Mouse (Mus musculus): Measurements from ENCODE around the gene Psmd3. TPM values are rescaled to one million over a fixed set of nuclear protein-coding genes. Genes with fewer than 3 reads are reported as not detected.

Gene Psmd3
- polyA plus RNA-seq, 1 experiment from 2014 or later = 249 TPM

DNA sequence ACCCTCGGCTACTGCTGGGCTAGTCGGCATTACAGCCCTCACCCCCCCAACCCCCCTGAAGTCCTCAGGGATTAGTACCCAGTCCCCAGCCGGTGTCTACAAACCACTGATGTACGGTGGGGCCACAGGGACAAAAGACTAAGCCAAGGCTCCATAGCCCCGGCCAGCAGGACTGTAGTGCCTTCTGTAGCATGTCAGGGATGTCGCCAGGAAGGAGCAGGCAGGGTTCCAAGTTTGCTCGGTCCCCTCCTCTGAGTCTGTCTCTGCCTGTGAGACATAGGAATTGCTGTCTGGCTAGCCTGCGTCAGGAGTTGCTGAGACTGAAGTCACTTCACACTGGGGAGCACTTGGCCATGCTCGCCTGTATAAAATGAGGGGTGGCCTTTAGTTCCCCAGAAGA is 11.9 kb downstream of the Psmd3 start:
- H3K36me3 ChIP-seq (replicated peaks) = peaks cover 80% of the 10 kb centered on the region
- no peak overlapping the region for H3K4me3 ChIP-seq
- 85% methylated on average over 9 of the region's 9 CpGs for WGBS
- no peak overlapping the region for H3K27ac ChIP-seq (replicated peaks)
- no peaks in the 10 kb centered on the region for H3K4me1 ChIP-seq
- DNase-seq (ENCODE audit: low spot score) = no peak
- H3K9me3 ChIP-seq = no peaks in the 10 kb centered on the region
- no peaks in the 10 kb centered on the region for H3K27me3 ChIP-seq (replicated peaks; ENCODE audit: low read depth, poor library complexity, severe bottlenecking)

GRCm38 (mm10) chr11:98695408-98695807 is 13.1 kb downstream of the Psmd3 start:
- WGBS = 77% methylated on average over 14 of the region's 14 CpGs
- no peaks in the 10 kb centered on the region for H3K9me3 ChIP-seq
- no peak for DNase-seq (ENCODE audit: low spot score)
- peaks cover 6% of the 10 kb centered on the region for H3K4me1 ChIP-seq
- H3K4me3 ChIP-seq = no peak overlapping the region
- H3K27me3 ChIP-seq (replicated peaks; ENCODE audit: low read depth, poor library complexity, severe bottlenecking) = no peaks in the 10 kb centered on the region
- H3K27ac ChIP-seq (replicated peaks) = no peak overlapping the region; the same call in 1 of the 2 replicates
- H3K36me3 ChIP-seq (replicated peaks) = peaks cover 69% of the 10 kb centered on the region

DNA sequence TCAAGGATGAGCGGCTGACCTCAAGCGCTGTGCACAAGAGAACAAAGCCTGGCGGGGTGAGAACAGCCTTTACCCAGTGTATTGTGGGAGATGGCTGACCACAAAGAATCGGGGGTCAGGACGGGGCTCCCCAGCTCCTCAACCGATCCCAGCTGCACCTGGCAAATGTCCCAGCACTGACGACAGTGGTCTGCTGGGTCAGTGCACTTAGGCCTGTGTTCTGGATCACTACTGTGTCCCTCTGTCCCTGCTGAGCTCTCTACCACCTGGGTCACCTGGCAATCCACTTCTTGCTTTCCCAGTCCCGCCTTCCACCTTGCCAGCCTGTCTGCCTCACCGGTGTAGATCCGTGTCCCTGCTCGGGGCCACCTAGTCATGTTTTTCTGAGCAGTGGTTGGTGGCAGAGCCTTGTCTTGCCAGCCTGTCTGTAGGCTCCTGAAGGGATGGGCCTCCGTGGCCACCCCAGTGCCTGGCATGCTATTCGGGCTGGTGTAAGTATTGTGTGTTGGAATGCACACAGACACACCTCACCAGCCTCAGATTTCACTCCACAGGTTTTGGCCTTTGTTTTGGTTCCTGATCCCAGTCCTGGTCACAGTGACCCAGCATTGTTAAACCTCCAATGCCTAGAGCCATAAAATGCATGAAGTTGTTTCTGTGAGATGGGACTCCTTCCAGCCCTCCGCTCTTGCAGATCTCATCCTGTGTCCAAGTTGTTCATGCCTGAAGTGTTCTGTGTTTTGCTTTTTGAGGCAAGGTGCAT is 14.3 kb downstream of the Psmd3 start:
- no peak for DNase-seq (ENCODE audit: low spot score)
- H3K27ac ChIP-seq (replicated peaks) = no peak overlapping the region
- peaks cover 11% of the 10 kb centered on the region for H3K4me1 ChIP-seq
- no peak overlapping the region for H3K4me3 ChIP-seq
- no peaks in the 10 kb centered on the region for H3K9me3 ChIP-seq
- H3K36me3 ChIP-seq (replicated peaks) = peaks cover 57% of the 10 kb centered on the region
- WGBS = 89% methylated on average over 14 of the region's 14 CpGs
- H3K27me3 ChIP-seq (replicated peaks; ENCODE audit: low read depth, poor library complexity, severe bottlenecking) = peaks cover 6% of the 10 kb centered on the region; the same call in 1 of the 2 replicates

GRCm38 (mm10) chr11:98697225-98697624 is 14.9 kb downstream of the Psmd3 start:
- WGBS = 92% methylated on average over 12 of the region's 12 CpGs
- Histone ChIP-seq H3K27ac (replicated peaks) (no peak overlapping the region), H3K27me3 (replicated peaks; ENCODE audit: low read depth, poor library complexity, severe bottlenecking) (peaks cover 12% of the 10 kb centered on the region), H3K9me3 (no peaks in the 10 kb centered on the region), H3K36me3 (replicated peaks) (peaks cover 51% of the 10 kb centered on the region), H3K4me3 (no peak overlapping the region), H3K4me1 (peaks cover 17% of the 10 kb centered on the region)
- DNase-seq (ENCODE audit: low spot score) = no peak

DNA sequence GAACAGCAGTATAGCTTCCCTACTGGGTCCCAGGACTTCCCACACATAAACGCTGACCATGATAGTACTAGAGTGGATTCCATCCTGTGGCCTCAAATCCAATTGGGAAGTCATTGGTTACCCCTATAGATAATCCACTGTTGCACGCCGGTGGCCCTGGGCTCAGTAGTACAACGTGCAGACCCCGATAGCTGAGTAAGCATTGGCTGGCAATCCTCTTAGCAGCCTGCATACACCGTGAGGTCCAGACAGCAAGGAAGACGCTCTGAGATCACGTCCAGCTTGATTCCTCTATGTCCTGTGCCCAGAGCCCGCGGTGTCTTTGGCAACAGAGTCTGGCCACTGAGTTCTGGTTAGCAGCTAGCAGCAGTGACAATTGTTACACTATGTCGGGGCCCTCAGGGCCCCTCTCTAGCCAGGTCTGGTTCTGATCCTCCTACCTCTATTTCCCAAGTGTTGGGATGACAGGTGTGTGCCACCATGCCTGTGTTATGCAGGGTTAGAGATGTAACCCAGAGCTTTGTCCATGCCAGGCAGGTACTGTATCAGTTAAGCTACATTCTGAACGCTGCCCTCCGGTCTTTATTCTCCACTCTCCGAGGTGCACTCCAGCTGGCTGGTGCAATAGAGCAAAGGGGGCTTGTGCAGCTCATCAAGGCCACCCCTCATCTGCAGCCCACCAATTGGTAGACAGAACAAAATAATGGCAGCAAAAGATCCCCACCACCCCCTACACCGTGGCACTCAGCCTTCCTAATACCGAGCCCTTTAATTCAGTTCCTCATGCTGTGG is 16.7 kb downstream of the Psmd3 start:
- no peak for DNase-seq (ENCODE audit: low spot score)
- peaks cover 14% of the 10 kb centered on the region for H3K27me3 ChIP-seq (replicated peaks; ENCODE audit: low read depth, poor library complexity, severe bottlenecking)
- H3K4me1 ChIP-seq = peaks cover 19% of the 10 kb centered on the region
- no peaks in the 10 kb centered on the region for H3K9me3 ChIP-seq
- WGBS = 84% methylated on average over 16 of the region's 16 CpGs
- no peak overlapping the region for H3K4me3 ChIP-seq
- no peak overlapping the region for H3K27ac ChIP-seq (replicated peaks)
- H3K36me3 ChIP-seq (replicated peaks) = peaks cover 37% of the 10 kb centered on the region

DNA sequence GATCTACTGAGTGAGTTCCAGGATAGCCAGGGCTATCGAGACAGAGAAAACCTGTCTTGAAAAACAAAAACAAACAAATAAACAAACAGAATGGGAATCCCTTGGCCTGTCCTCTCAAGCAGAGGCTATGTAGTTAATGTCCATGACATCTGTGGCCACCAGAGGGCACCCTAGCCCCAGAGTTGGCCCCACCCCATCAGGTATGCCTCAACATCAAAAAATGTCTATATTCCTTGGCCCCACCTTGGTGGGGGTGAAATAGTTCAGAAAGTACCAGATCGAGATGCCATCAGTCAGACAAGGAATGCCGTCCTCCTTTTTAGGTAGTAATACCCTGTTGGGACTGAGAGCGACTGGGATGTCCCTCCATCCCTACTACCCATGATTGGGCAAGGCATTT is 17.6 kb downstream of the Psmd3 start:
- Histone ChIP-seq H3K4me3 (no peak overlapping the region), H3K36me3 (replicated peaks) (peaks cover 37% of the 10 kb centered on the region), H3K27ac (replicated peaks) (no peak overlapping the region), H3K4me1 (peaks cover 19% of the 10 kb centered on the region), H3K27me3 (replicated peaks; ENCODE audit: low read depth, poor library complexity, severe bottlenecking) (peaks cover 14% of the 10 kb centered on the region), H3K9me3 (no peaks in the 10 kb centered on the region)
- WGBS = 42% methylated on average over 4 of the region's 4 CpGs
- peak; percentile 74 for DNase-seq (ENCODE audit: low spot score)

- Histone ChIP-seq H3K9me3 (no peaks in the 10 kb centered on the region), H3K4me3 (no peak within 1 kb of the TSS), H3K27me3 (replicated peaks; ENCODE audit: low read depth, poor library complexity, severe bottlenecking) (peaks cover 14% of the 10 kb centered on the region), H3K36me3 (replicated peaks) (peaks cover 37% of the 10 kb centered on the region), H3K4me1 (peaks cover 19% of the 10 kb centered on the region), H3K27ac (replicated peaks) (no peak within 1 kb of the TSS)
- 29% methylated on average over 10 of the region's 10 CpGs for WGBS
- no peak for DNase-seq (ENCODE audit: low spot score)
These were observed 18.9 kb downstream of the Psmd3 start, which contains the start of gene Csf3 for GRCm38 (mm10) chr11:98701213-98701670. Csf3 (plus strand) TSS chr11:98701263.

DNA sequence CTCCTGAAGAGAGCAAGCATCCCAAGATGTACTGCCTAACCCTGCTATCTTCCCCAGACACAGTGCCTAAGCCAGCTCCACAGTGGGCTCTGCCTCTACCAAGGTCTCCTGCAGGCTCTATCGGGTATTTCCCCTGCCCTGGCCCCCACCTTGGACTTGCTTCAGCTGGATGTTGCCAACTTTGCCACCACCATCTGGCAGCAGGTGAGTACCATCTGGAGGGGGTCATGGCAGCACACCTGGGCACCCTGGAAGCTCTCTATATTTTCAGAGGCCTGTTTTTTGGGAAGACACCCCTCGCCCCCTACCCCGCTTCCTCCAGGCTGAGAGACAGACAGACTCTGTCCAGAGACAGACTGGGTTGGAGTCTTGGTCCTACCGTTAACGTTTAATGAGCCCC is 20.0 kb downstream of the Psmd3 start:
- peaks cover 22% of the 10 kb centered on the region for H3K4me1 ChIP-seq
- peaks cover 39% of the 10 kb centered on the region for H3K36me3 ChIP-seq (replicated peaks)
- peaks cover 14% of the 10 kb centered on the region for H3K27me3 ChIP-seq (replicated peaks; ENCODE audit: low read depth, poor library complexity, severe bottlenecking)
- no peaks in the 10 kb centered on the region for H3K9me3 ChIP-seq
- no peak overlapping the region for H3K27ac ChIP-seq (replicated peaks)
- no peak for DNase-seq (ENCODE audit: low spot score)
- WGBS = 67% methylated on average over 5 of the region's 5 CpGs
- H3K4me3 ChIP-seq = no peak overlapping the region

GRCm38 (mm10) chr11:98705021-98705420 is 22.7 kb downstream of the Psmd3 start:
- Histone ChIP-seq H3K27me3 (replicated peaks; ENCODE audit: low read depth, poor library complexity, severe bottlenecking) (peaks cover 14% of the 10 kb centered on the region), H3K27ac (replicated peaks) (no peak overlapping the region), H3K36me3 (replicated peaks) (peaks cover 64% of the 10 kb centered on the region), H3K9me3 (no peaks in the 10 kb centered on the region), H3K4me1 (peaks cover 28% of the 10 kb centered on the region), H3K4me3 (no peak overlapping the region)
- DNase-seq (ENCODE audit: low spot score) = no peak
- WGBS = 91% methylated on average over 10 of the region's 10 CpGs

GRCm38 (mm10) chr11:98707401-98708281 is 25.3 kb downstream of the Psmd3 start:
- Histone ChIP-seq H3K27me3 (replicated peaks; ENCODE audit: low read depth, poor library complexity, severe bottlenecking) (no peaks in the 10 kb centered on the region), H3K4me1 (peaks cover 10% of the 10 kb centered on the region; the same call in 1 of the 2 replicates), H3K9me3 (no peaks in the 10 kb centered on the region), H3K4me3 (no peak overlapping the region), H3K36me3 (replicated peaks) (peaks cover 86% of the 10 kb centered on the region), H3K27ac (replicated peaks) (no peak overlapping the region)
- 90% methylated on average over 22 of the region's 22 CpGs for WGBS
- DNase-seq (ENCODE audit: low spot score) = no peak

DNA sequence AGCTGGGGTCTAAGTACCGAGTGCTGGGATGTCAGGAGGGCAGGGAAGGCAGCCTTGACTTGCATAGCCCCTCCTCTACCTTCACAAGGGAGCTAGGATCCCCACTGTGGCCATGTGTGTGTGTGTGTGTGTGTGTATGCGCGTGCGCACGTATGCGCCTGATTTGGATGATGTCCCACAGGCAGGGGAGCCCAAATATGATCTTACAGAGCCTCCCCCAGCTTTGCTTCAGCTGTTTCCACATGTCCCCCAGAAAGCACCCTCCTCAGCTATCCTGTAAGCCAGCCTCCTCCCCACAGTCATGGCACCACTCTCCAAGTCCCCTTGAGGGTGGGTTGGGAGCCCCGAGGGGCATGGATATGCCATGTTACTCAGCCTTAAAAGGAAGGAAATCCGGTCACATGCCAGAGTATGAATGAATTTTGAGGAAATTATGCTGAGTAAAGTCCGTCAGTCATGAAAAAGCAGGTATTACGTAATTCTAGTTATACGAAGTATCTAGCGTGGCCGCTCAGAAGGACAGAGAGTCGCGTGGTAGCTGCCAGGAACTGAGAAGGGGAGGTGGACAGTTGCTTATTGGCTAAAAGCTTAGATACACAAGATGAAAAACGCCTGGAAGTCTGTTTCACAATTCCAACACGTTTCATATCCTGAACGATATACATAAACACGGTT is 26.1 kb downstream of the Psmd3 start:
- WGBS = 92% methylated on average over 19 of the region's 19 CpGs
- no peak overlapping the region for H3K4me3 ChIP-seq
- H3K36me3 ChIP-seq (replicated peaks) = peaks cover 93% of the 10 kb centered on the region
- H3K27me3 ChIP-seq (replicated peaks; ENCODE audit: low read depth, poor library complexity, severe bottlenecking) = no peaks in the 10 kb centered on the region
- H3K4me1 ChIP-seq = peaks cover 10% of the 10 kb centered on the region; the same call in 1 of the 2 replicates
- no peak for DNase-seq (ENCODE audit: low spot score)
- no peaks in the 10 kb centered on the region for H3K9me3 ChIP-seq
- H3K27ac ChIP-seq (replicated peaks) = no peak overlapping the region
